Mouse (Mus musculus) natural killer cell, adult 2 months (primary cell): ENCODE measurements around the gene Bpgm.

ENCODE experiments used
- DNase-seq, 2 experiments: peaks; one replicate each; pipeline ENCODE4 v3.0.0; 2022; ENCODE audit warnings: low spot score in 2 of 2

Bpgm gene

DNA sequence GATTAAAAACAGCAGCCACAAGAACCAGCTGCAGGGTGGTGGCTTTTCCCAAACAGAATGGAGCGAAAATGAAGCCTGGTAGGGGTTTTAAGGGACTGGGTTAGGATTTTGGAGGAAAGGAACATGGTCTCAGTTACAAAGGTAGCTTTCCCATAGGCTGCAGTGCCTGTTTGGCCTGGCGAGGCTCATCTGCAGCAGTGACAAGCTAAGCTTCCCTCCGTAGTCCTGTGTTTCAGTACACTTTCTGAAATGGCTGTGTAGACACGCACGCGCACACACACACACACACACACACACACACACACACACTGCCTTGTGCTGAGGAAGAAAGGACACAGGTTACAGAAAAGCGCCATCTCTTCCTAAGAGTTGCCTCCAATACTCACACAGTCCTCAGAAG lies 7.8 kb downstream of the Bpgm start:
- no peak for DNase-seq

DNA sequence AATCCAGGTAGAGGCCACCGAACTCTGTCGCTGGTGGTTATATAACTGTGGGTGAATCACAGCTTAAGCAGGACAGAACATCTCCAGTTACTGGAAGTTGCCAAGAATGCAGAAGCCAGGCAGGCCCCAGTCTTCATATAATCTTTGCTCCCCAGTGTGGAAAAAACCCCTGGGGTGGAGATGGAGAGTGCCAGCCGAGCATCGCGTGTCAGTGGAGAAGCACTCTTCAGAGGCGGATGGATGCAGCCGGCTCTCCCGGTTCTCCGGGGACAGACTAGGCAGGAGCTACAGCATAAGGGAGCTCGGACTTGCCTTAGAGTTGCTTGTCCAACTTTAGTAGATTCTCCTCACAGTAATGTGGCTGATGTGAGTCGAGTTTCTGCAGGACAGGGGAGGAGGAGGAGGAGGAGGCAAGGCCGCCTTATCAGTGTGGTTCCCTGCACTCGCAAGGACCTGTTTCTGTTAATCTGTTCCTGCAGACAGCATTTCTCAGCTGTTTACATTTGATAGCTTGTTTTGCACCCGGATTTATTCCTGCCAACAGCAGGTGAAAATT lies 10.1 kb downstream of the Bpgm start:
- no peak for DNase-seq

DNA sequence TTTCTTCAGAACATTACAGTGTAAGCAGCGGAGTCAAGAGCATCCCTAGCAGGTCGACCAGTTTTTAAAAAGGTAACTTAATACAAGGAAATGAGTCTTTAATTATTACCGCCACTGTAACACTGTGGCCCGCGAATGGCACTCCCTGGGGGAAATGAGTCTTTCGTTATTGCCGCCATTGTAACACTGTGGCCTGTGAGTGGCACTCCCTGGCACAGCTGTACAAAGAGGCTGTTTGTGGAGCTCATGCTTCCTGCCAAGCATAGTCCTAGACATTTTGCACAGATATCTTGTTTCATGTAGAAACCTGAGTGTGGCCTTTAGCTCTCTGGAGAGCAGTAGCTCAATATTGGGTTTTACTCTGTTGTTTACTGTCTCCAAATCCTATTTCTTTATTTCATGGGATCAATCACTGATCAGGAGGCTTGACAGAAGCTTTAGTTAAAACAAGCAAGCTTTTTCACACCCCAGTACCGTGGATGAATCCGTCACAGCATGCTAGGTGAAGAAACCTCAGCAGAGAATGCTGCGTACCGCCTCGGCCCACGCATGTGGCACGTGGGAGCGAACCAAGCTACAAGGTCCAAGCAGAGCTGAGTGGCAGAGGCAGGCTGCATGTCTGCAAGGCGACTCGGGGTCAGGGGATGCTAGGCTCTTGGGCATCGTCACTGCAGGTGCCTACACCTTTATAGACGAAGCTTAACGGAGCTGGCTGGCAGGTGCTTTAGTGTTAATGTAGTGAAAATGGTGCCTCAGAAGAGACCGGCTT lies 17.5 kb downstream of the Bpgm start:
- no peak for DNase-seq

DNA sequence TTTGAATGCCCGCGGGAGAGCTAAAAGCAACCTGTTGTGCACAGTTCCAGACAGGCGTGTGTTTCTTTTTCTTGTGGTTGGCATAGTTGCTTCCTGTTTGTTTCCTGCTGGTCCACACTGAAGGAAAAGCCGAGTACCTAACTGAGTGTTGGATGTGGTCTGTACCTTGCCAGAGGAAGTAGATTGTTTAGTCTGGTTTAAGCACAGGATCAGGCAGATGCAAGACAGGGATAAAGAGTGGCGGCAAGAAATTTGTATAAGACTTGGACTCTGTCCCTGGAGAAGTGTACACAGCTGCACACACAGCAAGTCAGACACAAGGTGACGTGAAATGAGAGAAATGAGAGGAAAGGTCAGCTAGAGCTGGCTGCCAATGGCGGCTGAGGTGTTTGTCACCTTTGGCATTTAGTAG lies 19.1 kb downstream of the Bpgm start:
- DNase-seq: peak in 1 of 2 experiments; percentile 39

DNA sequence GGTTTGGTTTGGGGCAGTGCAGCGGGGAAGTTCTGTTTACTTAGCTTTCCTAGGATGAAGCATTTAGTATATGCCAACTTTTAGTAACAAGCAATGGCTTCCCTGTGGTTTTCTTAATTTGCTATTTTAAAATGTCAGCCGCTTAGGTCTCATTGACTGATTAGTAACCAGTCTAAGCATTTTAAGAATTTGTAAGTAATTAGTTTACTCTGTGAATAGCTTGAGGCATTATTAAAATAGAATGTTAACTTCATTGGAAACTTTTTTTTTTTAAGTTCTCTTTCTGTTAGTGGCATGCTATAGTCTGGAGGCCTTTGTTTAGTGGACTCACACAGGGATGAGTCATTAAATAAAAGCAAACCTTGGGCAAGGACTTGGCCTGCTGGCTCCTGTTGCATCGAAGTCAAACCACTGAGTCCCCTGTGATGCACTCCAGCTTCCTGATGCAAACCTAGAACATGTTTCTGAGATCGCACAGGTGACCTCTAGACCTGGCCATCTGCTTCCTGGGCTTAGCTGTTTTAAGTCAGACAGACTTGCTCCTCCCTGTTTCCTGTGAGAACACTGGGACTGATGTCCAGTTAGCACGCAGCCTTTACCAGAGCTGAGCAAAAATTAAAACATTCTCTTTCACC lies 22.1 kb downstream of the Bpgm start:
- DNase-seq: no peak

DNA sequence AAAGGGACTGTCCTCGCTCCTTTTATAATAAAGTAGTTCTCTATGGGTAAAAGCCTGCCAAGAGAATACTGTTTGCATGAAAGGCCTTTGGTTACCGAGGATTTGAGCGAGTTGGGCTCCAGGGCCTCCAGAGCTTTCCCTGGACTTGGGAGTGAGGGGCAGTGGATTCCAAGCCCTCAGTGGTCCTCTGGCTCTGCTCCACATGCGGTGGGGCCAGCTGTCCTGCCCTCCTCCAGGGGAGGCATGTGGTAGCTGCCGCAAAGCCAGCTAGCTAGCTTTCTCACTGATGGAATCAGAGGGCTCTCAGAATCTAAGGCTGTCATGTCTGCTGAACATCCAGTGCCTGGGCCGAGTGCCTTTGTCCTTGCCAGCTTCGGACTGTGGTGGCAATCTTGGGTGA lies 26.3 kb downstream of the Bpgm start:
- no peak for DNase-seq

DNA sequence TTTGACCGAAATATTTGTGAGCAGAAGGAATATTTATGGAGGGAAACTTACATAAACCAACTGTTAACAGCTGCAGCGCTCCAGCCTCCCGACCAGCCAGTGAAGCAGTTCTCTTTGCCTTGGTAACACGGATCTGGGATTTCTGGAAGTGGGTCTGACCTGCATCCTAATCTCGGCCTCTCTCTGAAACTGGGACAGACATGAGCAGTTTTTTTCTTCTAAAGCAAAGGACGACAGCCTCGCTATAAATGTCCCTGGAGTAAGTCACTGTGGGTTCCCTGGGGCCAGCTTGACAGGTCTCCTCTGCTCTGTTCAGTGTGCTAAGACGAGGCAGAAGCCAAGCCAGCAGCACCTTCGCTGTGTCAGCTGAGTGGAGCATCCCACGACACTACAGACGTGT lies 29.9 kb downstream of the Bpgm start:
- DNase-seq: no peak

DNA sequence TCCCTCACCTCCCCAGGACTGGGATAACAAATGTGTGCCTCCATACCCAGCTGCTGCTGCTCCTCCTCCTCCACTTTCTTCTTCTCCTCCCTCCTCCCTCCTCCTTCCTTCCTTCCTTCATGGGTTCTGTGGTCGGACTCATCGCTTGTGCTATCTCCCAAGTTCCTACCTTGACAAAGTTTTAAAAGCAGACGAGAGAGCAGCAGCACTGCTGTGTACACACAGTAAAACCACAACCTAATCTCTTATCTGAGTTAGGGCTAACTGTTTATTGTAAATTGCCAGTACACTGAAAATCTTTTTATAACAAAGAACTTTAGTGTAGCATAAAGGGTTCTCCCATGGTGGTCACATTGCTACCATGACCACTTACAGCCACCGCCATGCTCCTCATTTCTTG lies 31.6 kb downstream of the Bpgm start:
- no peak for DNase-seq

DNA sequence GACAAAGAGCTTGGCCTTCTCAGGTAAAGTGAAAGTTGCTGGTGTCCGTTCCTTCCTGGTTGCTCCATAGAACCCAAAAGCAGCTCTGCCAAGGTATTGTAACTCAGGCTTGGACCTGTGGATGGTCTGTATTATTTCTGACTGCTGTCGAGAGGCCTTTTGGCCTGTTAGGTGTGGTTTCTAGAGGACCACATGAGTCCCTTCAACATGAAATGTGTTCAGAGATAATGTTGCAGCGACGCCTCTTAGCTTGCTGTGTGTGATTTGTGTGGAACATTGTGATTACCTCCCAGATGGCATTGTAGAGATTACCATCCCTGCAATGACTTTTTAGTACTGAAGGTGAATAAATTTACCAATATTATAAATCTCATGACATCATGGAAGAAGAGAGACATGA lies 32.0 kb downstream of the Bpgm start:
- no peak for DNase-seq

DNA sequence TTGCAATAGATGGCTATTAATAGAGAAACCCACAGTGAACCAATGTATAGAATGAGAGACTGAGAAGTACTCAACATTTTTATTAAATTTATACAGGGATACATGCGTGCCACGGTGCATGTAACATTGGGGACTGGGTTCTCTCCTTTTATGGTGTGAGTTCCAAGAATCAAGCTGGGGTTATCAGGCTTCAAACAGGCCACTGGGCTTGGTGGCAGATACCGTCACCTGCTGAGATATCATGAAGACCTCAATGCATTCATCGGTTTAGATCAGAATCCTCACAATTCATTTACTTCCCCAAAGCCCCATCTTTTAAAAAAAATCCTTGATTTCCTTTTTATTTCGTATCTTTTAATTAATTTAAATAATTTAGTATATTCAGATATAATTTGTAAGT lies 34.3 kb downstream of the Bpgm start:
- no peak for DNase-seq

DNA sequence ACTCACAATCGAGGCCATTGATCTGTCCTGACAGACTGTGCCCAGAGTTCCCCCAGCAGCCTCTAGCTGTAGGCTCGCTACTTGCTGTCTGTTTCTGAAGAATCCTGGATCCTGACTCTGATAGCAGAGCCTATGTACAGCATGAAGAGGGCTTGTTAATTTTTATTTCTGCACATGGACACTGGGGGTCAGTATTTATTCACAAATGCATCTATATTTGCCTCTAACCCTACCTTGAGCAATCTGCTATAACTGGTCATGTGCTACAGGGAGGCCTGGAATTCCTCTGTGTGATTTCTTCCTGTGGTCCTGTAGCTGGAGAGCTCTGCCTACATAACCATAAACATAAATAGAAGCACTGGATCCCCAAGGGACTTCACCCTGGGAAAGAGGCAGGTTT lies 35.4 kb downstream of the Bpgm start:
- no peak for DNase-seq

DNA sequence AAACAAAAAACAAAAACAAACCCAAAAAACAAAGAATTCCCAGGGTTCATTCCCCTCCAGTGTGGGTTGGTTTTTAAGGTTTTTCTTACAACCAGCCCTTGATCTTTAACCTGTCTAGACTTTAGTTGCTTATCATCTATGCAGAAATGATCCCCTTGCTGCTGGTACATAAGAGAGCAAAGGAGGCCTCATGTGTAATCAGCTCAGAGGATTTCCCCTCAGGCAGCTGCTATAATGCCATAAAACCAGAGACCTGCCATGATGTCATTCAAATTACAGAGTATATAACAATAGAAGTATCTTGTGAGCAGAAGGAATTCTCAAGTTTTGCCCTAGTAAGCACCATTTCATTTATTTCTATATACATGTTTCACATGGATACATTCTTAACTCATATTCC lies 36.7 kb downstream of the Bpgm start:
- DNase-seq: no peak

DNA sequence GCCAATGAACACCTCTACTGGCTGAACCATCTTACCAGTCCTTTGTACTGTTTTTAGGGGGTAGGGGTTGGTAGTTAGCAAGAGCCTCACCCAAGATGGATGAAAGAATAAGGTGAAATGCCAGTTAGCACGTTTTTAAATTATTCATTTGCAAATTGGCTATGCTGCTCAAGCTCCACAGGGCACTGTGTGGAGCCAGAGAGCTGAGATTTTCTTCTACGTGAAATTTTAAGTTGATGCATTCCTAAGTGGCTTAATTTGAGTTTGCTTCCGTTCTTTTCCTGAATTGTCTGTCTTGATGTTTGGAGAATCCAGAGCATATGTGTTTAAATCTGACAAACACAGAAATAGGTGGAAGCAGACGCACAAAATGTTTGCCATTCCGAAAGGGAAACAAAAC lies 38.6 kb downstream of the Bpgm start:
- no peak for DNase-seq

DNA sequence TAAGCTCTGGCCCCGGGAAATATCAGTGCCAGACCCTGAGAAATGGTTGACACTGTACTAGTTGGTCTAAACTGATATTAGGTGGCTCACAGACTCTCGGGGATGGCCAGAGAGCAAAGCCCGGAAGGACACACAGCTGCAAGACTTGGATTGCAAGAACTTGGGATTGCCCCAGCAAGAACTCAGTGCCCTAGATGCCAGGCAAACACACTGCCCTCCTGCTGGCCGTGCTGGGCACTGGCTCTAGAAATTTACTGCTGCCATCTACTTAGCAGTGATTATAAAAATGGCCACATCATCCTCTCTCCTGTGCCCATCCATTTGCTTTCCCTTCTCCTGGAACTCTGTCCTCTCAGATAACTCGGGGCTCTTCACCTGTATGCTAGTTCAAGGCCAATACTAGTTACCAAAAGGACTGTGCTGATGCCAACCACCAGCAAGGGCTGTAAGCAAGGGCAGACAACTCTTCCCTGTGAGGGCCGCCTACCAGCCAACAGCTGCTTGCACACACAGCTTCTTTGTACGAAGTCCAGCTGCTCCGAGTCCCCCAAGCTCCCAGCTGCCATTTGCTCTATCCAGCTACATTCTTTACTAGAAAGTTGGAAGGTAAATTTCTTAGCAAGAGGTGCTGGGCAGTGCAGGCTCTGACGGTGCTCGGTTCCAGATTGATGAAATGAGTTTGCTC lies 39.2 kb downstream of the Bpgm start:
- DNase-seq: no peak

DNA sequence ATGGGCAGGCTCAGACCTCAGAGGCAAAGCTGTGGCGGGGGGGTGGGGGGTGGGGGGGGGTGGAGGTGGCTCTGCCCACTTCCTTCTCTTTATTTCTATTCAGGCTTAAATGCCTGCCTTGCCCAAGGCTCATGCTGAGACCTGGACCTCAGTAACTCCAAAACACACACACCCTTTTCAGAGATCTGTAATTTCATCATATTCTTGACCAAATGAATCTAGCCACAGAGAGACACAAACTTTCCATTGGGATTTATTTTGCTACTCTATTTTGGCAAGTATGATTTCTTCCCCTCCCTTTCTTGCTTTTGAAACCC lies 39.7 kb downstream of the Bpgm start:
- DNase-seq: no peak

DNA sequence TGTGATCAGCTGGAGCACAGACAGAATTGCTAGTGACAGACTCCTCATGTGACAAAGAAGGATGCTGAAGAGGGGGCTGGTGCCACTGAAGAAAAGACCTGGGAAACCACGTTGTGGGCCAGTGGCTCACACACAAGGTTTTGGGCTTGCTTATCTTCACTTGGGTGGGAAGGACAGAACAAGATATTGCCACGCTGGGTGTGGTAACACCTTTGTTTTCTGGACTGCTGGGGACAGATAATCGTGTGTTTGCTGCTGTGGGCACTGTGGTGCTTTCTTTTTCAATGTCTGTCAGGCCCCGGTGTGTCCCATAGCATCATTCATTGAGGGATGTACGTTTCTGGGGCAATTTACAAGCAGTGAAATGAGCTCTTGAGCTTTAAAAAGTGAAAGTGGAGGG lies 41.7 kb downstream of the Bpgm start:
- DNase-seq: no peak

DNA sequence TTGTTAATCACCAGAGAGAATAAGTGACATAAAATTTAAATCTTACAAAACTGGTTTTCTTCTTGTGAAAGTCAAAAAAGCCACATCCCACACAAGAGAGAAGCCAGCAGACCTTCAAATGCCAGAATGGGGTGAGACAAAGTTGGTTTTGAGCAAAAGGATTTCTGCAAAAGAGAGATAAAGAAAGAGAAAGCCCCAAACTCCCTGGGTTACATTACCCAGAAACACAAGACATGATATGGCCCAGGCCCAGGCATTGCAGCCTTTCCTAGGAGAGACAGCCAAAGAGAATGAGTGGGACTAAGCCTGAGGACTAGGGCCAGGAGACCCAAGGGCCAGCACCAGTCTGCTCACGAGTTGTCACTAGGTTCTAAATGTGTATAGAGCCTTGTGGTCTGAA lies 43.1 kb downstream of the Bpgm start:
- DNase-seq: no peak

DNA sequence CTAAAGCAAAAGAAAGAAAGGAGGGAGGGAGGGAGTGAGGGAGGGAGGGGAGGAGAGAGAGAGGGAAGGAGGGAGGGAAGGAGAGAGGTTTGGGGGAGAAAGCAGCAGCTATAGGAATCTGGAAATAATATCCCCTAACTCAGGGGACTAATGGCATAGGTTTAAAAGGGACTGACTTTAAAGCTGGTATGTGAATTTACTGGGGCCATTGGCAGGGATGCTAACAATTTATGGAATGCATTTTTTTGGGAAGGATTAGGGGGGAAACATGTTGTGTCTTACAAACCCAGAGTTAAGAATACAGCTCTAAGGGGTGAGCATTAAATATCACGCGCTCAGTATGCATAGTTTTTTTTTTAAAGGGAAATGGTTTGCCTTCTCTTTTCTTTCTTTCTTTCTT lies 44.5 kb downstream of the Bpgm start:
- no peak for DNase-seq

DNA sequence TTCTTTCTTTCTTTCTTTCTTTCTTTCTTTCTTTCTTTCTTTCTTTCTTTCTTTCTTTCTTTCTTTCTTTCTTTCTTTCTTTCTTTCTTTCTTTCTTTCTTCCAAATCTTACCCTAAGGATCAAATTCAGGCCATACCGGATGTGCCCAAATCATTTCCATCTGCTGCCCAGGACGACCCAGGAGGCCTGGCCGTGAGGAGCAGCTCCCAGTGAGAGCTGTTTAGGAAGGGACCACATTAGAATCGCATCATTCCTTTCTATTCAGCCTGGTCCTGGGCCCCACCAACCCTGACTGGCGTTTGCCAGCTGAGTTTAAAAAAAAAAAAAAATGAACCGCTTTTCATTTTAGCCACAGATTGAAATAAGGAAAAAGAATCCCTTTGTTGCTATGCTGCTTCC lies 44.9 kb downstream of the Bpgm start:
- DNase-seq: no peak

DNA sequence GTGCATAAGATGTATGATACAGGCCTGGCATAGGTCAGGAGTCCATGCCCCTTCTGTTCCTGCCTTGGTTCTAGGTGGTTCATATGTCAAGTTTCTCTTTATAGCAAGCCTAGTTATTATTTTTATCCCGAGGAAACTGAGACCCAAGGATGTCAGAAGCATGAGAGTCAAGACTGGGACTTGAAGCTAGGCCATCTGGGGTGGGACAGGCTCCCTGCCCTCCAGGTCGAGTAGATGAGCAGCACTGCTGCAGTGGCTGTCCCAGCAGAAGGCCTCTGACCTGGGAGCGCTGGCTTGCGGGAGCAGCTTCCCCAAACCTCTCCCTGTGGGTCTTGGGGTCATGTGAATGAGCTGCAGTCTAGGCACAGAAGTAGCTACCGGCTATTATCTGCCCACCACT lies 47.5 kb downstream of the Bpgm start:
- no peak for DNase-seq

DNA sequence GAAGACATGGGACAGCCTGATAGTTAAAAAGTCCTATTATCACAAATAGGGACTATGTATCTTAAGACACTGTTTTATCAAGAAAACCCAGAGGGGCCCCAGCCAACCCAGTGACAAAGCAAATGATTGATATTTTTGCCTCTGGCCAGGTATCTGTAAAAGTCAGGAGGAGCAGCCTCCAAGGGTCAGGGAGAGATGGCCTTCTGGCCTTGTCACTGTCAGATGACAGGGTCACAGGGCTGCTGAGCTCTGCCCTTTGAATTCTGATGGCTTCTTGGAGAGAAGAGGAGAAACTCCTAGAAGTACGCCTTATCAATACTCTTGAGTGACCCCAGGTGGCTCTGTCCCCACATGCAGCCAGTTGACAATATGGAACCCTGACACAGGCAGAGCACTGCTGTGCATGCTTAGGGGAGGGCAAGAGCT lies 49.5 kb downstream of the Bpgm start:
- no peak for DNase-seq

DNA sequence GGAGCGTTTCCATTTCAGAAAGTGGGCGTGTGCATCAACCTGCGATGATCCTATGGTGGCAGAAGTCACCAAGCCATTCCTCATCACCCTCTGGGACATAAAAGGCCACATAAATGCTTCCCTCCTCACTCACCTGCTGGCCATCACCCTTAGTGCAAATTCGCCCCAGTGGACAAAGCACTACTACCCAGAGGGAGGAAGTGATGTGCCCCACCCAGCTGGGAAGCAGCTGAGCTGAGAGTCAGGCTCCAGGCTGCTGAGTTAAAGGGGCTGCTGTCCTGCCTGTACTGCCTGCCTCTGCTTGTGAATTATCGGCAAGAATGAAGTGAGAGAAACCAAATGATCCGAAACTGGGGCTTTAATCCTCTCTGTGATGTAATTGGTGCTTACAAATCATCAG lies 49.9 kb downstream of the Bpgm start:
- DNase-seq: no peak

DNA sequence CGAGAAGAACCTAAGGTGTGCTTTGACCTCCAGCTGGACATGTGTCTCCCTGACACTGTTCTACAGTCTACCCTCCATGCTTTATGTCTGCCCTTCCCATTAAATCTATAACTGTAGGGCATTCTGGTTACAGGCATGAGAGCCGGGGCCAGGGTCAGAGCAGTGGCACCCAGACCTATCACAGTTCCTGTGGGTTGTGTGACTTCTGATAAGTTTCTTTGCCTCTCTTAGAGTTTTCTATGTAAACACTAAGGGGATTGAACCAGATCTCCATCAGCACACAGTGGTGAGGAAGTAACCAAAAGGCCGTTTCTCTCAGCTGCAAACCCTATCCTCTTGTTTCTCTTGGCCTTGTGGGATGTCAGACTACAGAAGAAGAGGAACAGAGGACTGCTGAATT lies 50.4 kb downstream of the Bpgm start:
- no peak for DNase-seq
